Mouse (Mus musculus): ENCODE data around the gene Veph1.

DNA sequence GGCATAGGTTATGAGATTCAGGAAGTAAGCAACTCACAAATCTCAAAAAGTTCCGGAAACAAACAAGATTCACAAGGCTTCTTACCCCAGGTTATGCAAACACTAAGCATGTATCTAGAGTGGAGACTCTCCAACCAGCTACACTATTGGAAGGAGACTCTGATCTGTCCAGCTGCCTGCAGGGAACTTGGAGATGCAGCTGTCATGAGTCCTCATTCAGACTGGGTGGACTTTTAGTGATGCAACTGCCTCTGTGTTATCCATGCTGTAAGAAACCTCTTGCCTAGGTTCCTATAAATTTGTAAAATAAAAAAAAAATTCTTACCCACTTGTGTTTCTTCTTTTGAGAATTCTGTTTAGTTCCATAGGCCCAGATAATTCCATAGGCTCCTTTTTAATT lies 226.4 kb downstream of the Veph1 start:
- TF ChIP-seq CTCF (conservative IDR thresholded peaks at IDR 0.05 in 1 of 2, IDR thresholded peaks at IDR 0.05 in 1 of 2; ENCODE audit: low read depth in 2 of 2, low read length in 2 of 2): no peak
- no peak for TF ChIP-seq POLR2A (IDR thresholded peaks at IDR 0.05; ENCODE audit: low read depth, low read length)
